Mouse (Mus musculus): ENCODE results near the gene Hist1h2bh. TPM values are rescaled to one million over a fixed set of nuclear protein-coding genes. Genes with fewer than 3 reads are reported as not detected.
"Not testable (repeated sequence)": the region's sequence is repeated elsewhere in the genome, so short reads cannot be mapped to it uniquely, and the experiment has no call there.

Hist1h2bh gene
- total RNA-seq, 2 experiments from 2014 or later, result 1.1 to 1.2 TPM

- no peak for DNase-seq
These were observed 9.0 kb upstream of the Hist1h2bh start for GRCm38 (mm10) chr13:23551931-23552914.

GRCm38 (mm10) chr13:23551146-23551834 is 8.1 kb upstream of the Hist1h2bh start, which contains the start of gene Hist1h4f:
Gene Hist1h4f (minus strand): TSS chr13:23551648.
- peak; percentile 89 for DNase-seq

GRCm38 (mm10) chr13:23550761-23551145 is 7.6 kb upstream of the Hist1h2bh start:
- DNase-seq, result no peak

- DNase-seq, result no peak
These were observed 3.5 kb upstream of the Hist1h2bh start for GRCm38 (mm10) chr13:23546694-23547093.

- DNase-seq, result not testable (repeated sequence)
These were observed 1.6 kb upstream of the Hist1h2bh start for GRCm38 (mm10) chr13:23544787-23545120.

GRCm38 (mm10) chr13:23543965-23544786 is 984 bp upstream of the Hist1h2bh start, which contains the start of gene Hist1h3f:
Gene Hist1h3f (plus strand): TSS chr13:23544052.
- DNase-seq, result peak; percentile 68 to 79

GRCm38 (mm10) chr13:23542225-23542980 is 789 bp downstream of the Hist1h2bh start:
- not testable (repeated sequence) for DNase-seq

- DNase-seq, result no peak
These were observed 1.7 kb downstream of the Hist1h2bh start for GRCm38 (mm10) chr13:23541497-23541896.

- not testable (repeated sequence) for DNase-seq
These were observed 3.4 kb downstream of the Hist1h2bh start for GRCm38 (mm10) chr13:23539821-23540220.

GRCm38 (mm10) chr13:23538249-23538648 is 4.9 kb downstream of the Hist1h2bh start:
- DNase-seq, result no peak

GRCm38 (mm10) chr13:23537006-23537710 is 6.0 kb downstream of the Hist1h2bh start:
- DNase-seq, result no peak

- DNase-seq, result no peak
These were observed 6.9 kb downstream of the Hist1h2bh start for GRCm38 (mm10) chr13:23536076-23536822.

GRCm38 (mm10) chr13:23535137-23536075 is 7.8 kb downstream of the Hist1h2bh start, which contains the start of gene Hist1h3g:
Gene Hist1h3g (plus strand): TSS chr13:23535422.
- peak; percentile 86 to 87 for DNase-seq

- DNase-seq, result peak in 1 of 2 experiments; percentile 24
These were observed 8.6 kb downstream of the Hist1h2bh start for GRCm38 (mm10) chr13:23534368-23535131.

- DNase-seq, result peak; percentile 54 to 61
These were observed 9.4 kb downstream of the Hist1h2bh start, which contains the start of gene Hist1h2af for GRCm38 (mm10) chr13:23533560-23534367. Gene Hist1h2af (plus strand): TSS chr13:23533906.

GRCm38 (mm10) chr13:23532262-23533075 is 10.7 kb downstream of the Hist1h2bh start:
- no peak for DNase-seq

All from layer of hippocampus, postnatal 36 days (tissue).